Mouse (Mus musculus) stomach, postnatal 0 days (tissue): ENCODE measurements at regions not wholly inside any gene's neighbourhood (a gene's known extent, or its start where the extent isn't known, plus 50 kb on each side); places are given as distances from the start of the nearest gene placed in this dataset.
A peak's percentile ranks its signal among the peaks of the same experiment; 100 is the strongest.

ENCODE experiments used
- ATAC-seq: fragments of 200-750 bp; cut with Nextera tagmentation; 2 replicates; pipeline ENCODE4 v1.8.0; 2017; ENCODE audit not compliant: low FRiP score, low TSS enrichment
- DNase-seq: peaks from one replicate; pipeline ENCODE4 v3.0.0-alpha.2; 2016; ENCODE audit warnings: low spot score
- H3K27ac ChIP-seq: fragments of 300-500 bp; sonication (generic); replicated peaks from 2 replicates; pipeline ENCODE4 v1.5.1; 2014; ENCODE audit warnings: mild to moderate bottlenecking, control low read depth
- H3K27me3 ChIP-seq: fragments of 300-500 bp; sonication (generic); 2 replicates; pipeline ENCODE4 v1.6.1; 2014; ENCODE audit warnings: low read length; ENCODE audit not compliant: control insufficient read depth, insufficient read depth
- H3K36me3 ChIP-seq: fragments of 300-500 bp; sonication (generic); 2 replicates; pipeline ENCODE4 v1.6.1; 2014; ENCODE audit warnings: low read length, mixed read lengths; ENCODE audit not compliant: control insufficient read depth, insufficient read depth
- H3K4me1 ChIP-seq: fragments of 300-500 bp; sonication (generic); replicated peaks from 2 replicates; pipeline ENCODE4 v1.6.1; 2014; ENCODE audit warnings: antibody characterized with exemption; ENCODE audit not compliant: control insufficient read depth, insufficient read depth
- H3K4me2 ChIP-seq: fragments of 300-500 bp; sonication (generic); replicated peaks from 2 replicates; pipeline ENCODE4 v1.6.1; 2014; ENCODE audit warnings: low read depth, mild to moderate bottlenecking, control low read depth, moderate library complexity
- H3K4me3 ChIP-seq: fragments of 300-500 bp; sonication (generic); 2 replicates; pipeline ENCODE4 v1.5.1; 2014; ENCODE audit warnings: low read depth, low read length, control low read depth
- H3K9ac ChIP-seq: fragments of 300-500 bp; sonication (generic); 2 replicates; pipeline ENCODE4 v1.6.1; 2014; ENCODE audit warnings: mild to moderate bottlenecking, low read length, control low read depth, mixed read lengths
- H3K9me3 ChIP-seq: fragments of 300-500 bp; sonication (generic); 2 replicates; pipeline ENCODE4 v1.6.1; 2016; ENCODE audit warnings: low read length; ENCODE audit not compliant: control insufficient read depth
- CTCF ChIP-seq: IDR thresholded peaks from 2 replicates; pipeline ENCODE4 v1.5.1; 2016; ENCODE audit warnings: antibody characterized with exemption, low read depth, mild to moderate bottlenecking, moderate library complexity
- EP300 ChIP-seq: optimal IDR thresholded peaks from 2 replicates; pipeline ENCODE3; 2016; ENCODE audit warnings: antibody characterized with exemption
- WGBS: fragments of 180-500 bp; shearing (Covaris S2); extraction: QIAGEN DNeasy Blood & Tissue Kit; methylation state at CpG from one replicate; pipeline ENCODE4 v1.1.7; 2014; 5-methylcytosine and 5-hydroxymethylcytosine counted together

DNA sequence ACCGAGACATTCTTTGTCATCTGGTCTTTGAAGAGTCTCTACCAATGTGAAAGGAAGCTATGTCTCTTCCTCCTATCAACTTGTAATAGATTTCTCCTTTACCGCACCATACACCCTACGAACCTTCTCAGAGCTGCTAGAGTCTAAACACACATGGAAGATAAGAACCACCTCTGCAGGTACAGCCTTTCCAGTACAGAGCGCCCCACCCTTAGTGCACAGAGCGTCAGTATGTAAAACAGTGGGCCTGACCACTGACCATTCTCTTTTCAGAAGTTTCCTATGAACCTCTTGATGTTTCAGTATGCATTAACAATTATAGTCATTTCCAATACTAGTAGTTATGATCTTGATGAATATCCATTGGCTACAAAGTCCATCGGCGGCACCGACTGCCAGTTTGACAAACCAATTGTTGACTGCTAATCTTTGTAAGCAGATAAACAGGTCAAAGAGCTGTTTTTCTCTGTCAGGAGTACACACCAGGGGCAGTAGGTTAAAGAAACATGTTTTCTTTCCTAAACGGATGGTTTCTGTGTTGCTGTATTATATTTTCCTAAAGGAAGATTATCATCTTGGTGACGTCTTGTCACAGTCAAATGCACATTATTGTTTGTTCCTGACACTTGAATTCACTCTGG is 50.1 kb upstream of the Crot start:
- no peak overlapping the region for H3K4me3 ChIP-seq
- no peaks in the 10 kb centered on the region for H3K27me3 ChIP-seq
- H3K4me1 ChIP-seq = no peaks in the 10 kb centered on the region
- no peak for TF ChIP-seq CTCF
- no peak for TF ChIP-seq EP300
- no peak overlapping the region for H3K4me2 ChIP-seq
- WGBS = 62% methylated on average over 10 of the region's 10 CpGs
- no peak overlapping the region for H3K27ac ChIP-seq
- no peaks in the 10 kb centered on the region for H3K36me3 ChIP-seq
- DNase-seq (peak; percentile 62), ATAC-seq (peak; percentile 90)
- H3K9me3 ChIP-seq = no peaks in the 10 kb centered on the region
- no peak overlapping the region for H3K9ac ChIP-seq
